18 mouse cellular contexts compared by ENCODE assay signal in genomic region chr8:115929472-115930210, GRCm38 (mm10).
DNase-seq lines count a peak whose midpoint lies in the region; ATAC-seq lines count a peak whose summit lies in the region.
"Had no signal": no experiment of that assay in that cellular context is flagged by ENCODE, and none has a peak within 500 bp of the region (broad histone marks: within the 10 kb centered on the region; RNA-seq: fewer than 3 reads in every experiment).

No protein-coding gene starts in this region.

- no peaks in the 10 kb centered on the region for H3K36me3 ChIP-seq in kidney, embryonic 15.5 days
- no peaks in the 10 kb centered on the region for H3K36me3 ChIP-seq in intestine, embryonic 15.5 days
- H3K36me3 ChIP-seq: heart, embryonic 13.5 days; midbrain, embryonic 13.5 days; neural tube, embryonic 15.5 days had no signal

- no peak for ATAC-seq in kidney, embryonic 15.5 days (replicated peaks; ENCODE audit: low FRiP score)
- peak; percentile 80 for ATAC-seq in intestine, embryonic 15.5 days
- ATAC-seq: forebrain, embryonic 16.5 days; hindbrain, embryonic 16.5 days; midbrain, embryonic 13.5 days had no signal

- no peaks in the 10 kb centered on the region for H3K9me3 ChIP-seq in kidney, embryonic 15.5 days (replicated peaks)
- no peaks in the 10 kb centered on the region for H3K9me3 ChIP-seq in intestine, embryonic 15.5 days
- H3K9me3 ChIP-seq: heart, embryonic 13.5 days; midbrain, embryonic 13.5 days; neural tube, embryonic 15.5 days had no signal

- H3K4me3 ChIP-seq in kidney, embryonic 15.5 days (replicated peaks) = no peak overlapping the region
- no peak overlapping the region for H3K4me3 ChIP-seq in intestine, embryonic 15.5 days (replicated peaks)
- H3K4me3 ChIP-seq: erythroblast, embryonic 14.5 days; heart, embryonic 13.5 days; midbrain, embryonic 13.5 days; neural tube, embryonic 15.5 days had no signal

- H3K27me3 ChIP-seq in kidney, embryonic 15.5 days = 0 out of 2 replicates have a peak, but pooled peaks cover 4% of the 10 kb centered on the region
- H3K27me3 ChIP-seq in intestine, embryonic 15.5 days (replicated peaks) = no peaks in the 10 kb centered on the region
- H3K27me3 ChIP-seq: heart, embryonic 13.5 days; neural tube, embryonic 15.5 days had no signal

- peak; percentile 12 for DNase-seq in kidney, postnatal 10 days
- DNase-seq in lung, postnatal 10 days = peak; percentile 10
- DNase-seq in lung, postnatal 25 days (ENCODE audit: low spot score) = no peak
- no peak for DNase-seq in cerebellum, adult 11 months
- no peak for DNase-seq in left cerebral cortex, postnatal 14 days (ENCODE audit: low spot score in 2 of 2)
- DNase-seq: adrenal gland, postnatal 36 days; cerebellum, adult 9-11 months; heart, postnatal 4 days; thymus, adult 2 months had no signal

- no peak overlapping the region for H3K27ac ChIP-seq in kidney, embryonic 15.5 days
- H3K27ac ChIP-seq in intestine, embryonic 15.5 days = peak overlapping the region; percentile 55; the same call in 1 of the 2 replicates
- H3K27ac ChIP-seq: heart, embryonic 13.5 days; macrophage; midbrain, embryonic 13.5 days; neural tube, embryonic 15.5 days had no signal

- intact Hi-C loops in left cerebral cortex, postnatal 14 days (cut with DNase I) = no loop called here

- H3K4me2 ChIP-seq in kidney, embryonic 15.5 days = no peak overlapping the region
- no peak overlapping the region for H3K4me2 ChIP-seq in intestine, embryonic 15.5 days (replicated peaks)
- H3K4me2 ChIP-seq: heart, embryonic 13.5 days; midbrain, embryonic 13.5 days; neural tube, embryonic 15.5 days had no signal

- 50% methylated on average over 8 of the region's 8 CpGs for WGBS in kidney, embryonic 15.5 days
- 37% methylated on average over 8 of the region's 8 CpGs for WGBS in intestine, embryonic 15.5 days

- H3K4me1 ChIP-seq in kidney, embryonic 15.5 days = peaks cover 2% of the 10 kb centered on the region; the same call in 1 of the 2 replicates
- no peaks in the 10 kb centered on the region for H3K4me1 ChIP-seq in intestine, embryonic 15.5 days (replicated peaks)
- H3K4me1 ChIP-seq: heart, embryonic 13.5 days had no signal

- H3K9ac ChIP-seq in kidney, embryonic 15.5 days = no peak overlapping the region
- H3K9ac ChIP-seq in intestine, embryonic 15.5 days = no peak overlapping the region
- H3K9ac ChIP-seq: heart, embryonic 13.5 days; midbrain, embryonic 13.5 days; neural tube, embryonic 15.5 days had no signal

Comparison
In these comparisons a context has a peak if more than half of its experiments do, and no peak if none do; other contexts are left out.
1. DNase-seq: peak in kidney, postnatal 10 days (single experiment) and lung, postnatal 10 days (single experiment); none in lung, postnatal 25 days (single experiment), cerebellum, adult 11 months (single experiment) and left cerebral cortex, postnatal 14 days (0 of 2).